Mouse (Mus musculus): ENCODE measurements around the gene Zfp266. TPM values are rescaled to one million over a fixed set of nuclear protein-coding genes. Genes with fewer than 3 reads are reported as not detected.
A peak's percentile ranks its signal among the peaks of the same experiment; 100 is the strongest.
"Not testable (repeated sequence)": the region's sequence is repeated elsewhere in the genome, so short reads cannot be mapped to it uniquely, and the experiment has no call there.

Zfp266 gene
- 54.9 and 75.9 TPM in 2 replicates for polyA plus RNA-seq (2016; fragmentation: Nextera tagmentation; extraction: Ambion mirVana)

- Histone ChIP-seq H3K4me1 (peaks cover 16% of the 10 kb centered on the region), H3K36me3 (peaks cover 19% of the 10 kb centered on the region), H3K4me3 (peak within 1 kb of the TSS; percentile 84), H3K27me3 (ENCODE audit: insufficient read depth, poor library complexity, severe bottlenecking) (no peaks in the 10 kb centered on the region), H3K27ac (peak within 1 kb of the TSS; percentile 96), H3K9me3 (no peaks in the 10 kb centered on the region)
- DNase-seq (ENCODE audit: low spot score): peak; percentile 95
- under 1% methylated on average over 46 of the region's 46 CpGs for WGBS
Measured at GRCm38 (mm10) chr9:20521306-20521957, at the start of gene Zfp266. Gene Zfp266, minus strand, starts transcription at chr9:20521417.

- H3K9me3 ChIP-seq; H3K27ac ChIP-seq; H3K4me1 ChIP-seq; DNase-seq (ENCODE audit: low spot score); H3K27me3 ChIP-seq (ENCODE audit: insufficient read depth, poor library complexity, severe bottlenecking); H3K36me3 ChIP-seq; H3K4me3 ChIP-seq: not testable (repeated sequence)
- WGBS: 54% methylated on average over 3 of the region's 3 CpGs
Measured at GRCm38 (mm10) chr9:20565326-20566030, 44.3 kb upstream of the Zfp266 start.

GRCm38 (mm10) chr9:20562177-20562576, 41.0 kb upstream of the Zfp266 start:
- WGBS: 81% methylated on average over 5 of the region's 5 CpGs

GRCm38 (mm10) chr9:20552698-20553097, 31.5 kb upstream of the Zfp266 start:
- no peak for DNase-seq (ENCODE audit: low spot score)
- H3K27ac ChIP-seq: no peak overlapping the region
- H3K27me3 ChIP-seq (ENCODE audit: insufficient read depth, poor library complexity, severe bottlenecking): no peaks in the 10 kb centered on the region
- no peaks in the 10 kb centered on the region for H3K36me3 ChIP-seq
- no peaks in the 10 kb centered on the region for H3K4me1 ChIP-seq
- WGBS: 54% methylated on average over 1 of the region's 1 CpGs
- H3K4me3 ChIP-seq: no peak overlapping the region
- H3K9me3 ChIP-seq: no peaks in the 10 kb centered on the region

More at GRCm38 (mm10) chr9:20562177-20562576, 41.0 kb upstream of the Zfp266 start:
- Histone ChIP-seq H3K9me3 (no peaks in the 10 kb centered on the region), H3K27ac (no peak overlapping the region), H3K4me3 (no peak overlapping the region), H3K27me3 (ENCODE audit: insufficient read depth, poor library complexity, severe bottlenecking) (no peaks in the 10 kb centered on the region), H3K36me3 (no peaks in the 10 kb centered on the region), H3K4me1 (0 out of 2 replicates have a peak, but pooled peaks cover 3% of the 10 kb centered on the region)
- no peak for DNase-seq (ENCODE audit: low spot score)

GRCm38 (mm10) chr9:20551781-20552275, 30.6 kb upstream of the Zfp266 start:
- WGBS: 48% methylated on average over 5 of the region's 5 CpGs
- no peaks in the 10 kb centered on the region for H3K27me3 ChIP-seq (ENCODE audit: insufficient read depth, poor library complexity, severe bottlenecking)
- no peak overlapping the region for H3K27ac ChIP-seq
- H3K4me1 ChIP-seq: no peaks in the 10 kb centered on the region
- no peaks in the 10 kb centered on the region for H3K9me3 ChIP-seq
- H3K36me3 ChIP-seq: no peaks in the 10 kb centered on the region
- DNase-seq (ENCODE audit: low spot score): no peak
- no peak overlapping the region for H3K4me3 ChIP-seq

GRCm38 (mm10) chr9:20545151-20545550, 23.9 kb upstream of the Zfp266 start:
- DNase-seq (ENCODE audit: low spot score): no peak
- 14% methylated on average over 8 of the region's 8 CpGs for WGBS
- H3K4me3 ChIP-seq: peak overlapping the region; percentile 65
- H3K9me3 ChIP-seq: no peaks in the 10 kb centered on the region
- peaks cover 9% of the 10 kb centered on the region; the same call in 1 of the 2 replicates for H3K27me3 ChIP-seq (ENCODE audit: insufficient read depth, poor library complexity, severe bottlenecking)
- H3K27ac ChIP-seq: peak overlapping the region; percentile 94
- H3K36me3 ChIP-seq: no peaks in the 10 kb centered on the region
- peaks cover 9% of the 10 kb centered on the region; the same call in 1 of the 2 replicates for H3K4me1 ChIP-seq

- H3K9me3 ChIP-seq: no peaks in the 10 kb centered on the region
- peaks cover 9% of the 10 kb centered on the region; the same call in 1 of the 2 replicates for H3K27me3 ChIP-seq (ENCODE audit: insufficient read depth, poor library complexity, severe bottlenecking)
- WGBS: 2% methylated on average over 43 of the region's 43 CpGs
- no peaks in the 10 kb centered on the region for H3K36me3 ChIP-seq
- DNase-seq (ENCODE audit: low spot score): peak; percentile 96
- H3K4me3 ChIP-seq: peak overlapping the region; percentile 65
- H3K27ac ChIP-seq: peak overlapping the region; percentile 94
- H3K4me1 ChIP-seq: peaks cover 9% of the 10 kb centered on the region; the same call in 1 of the 2 replicates
Measured at GRCm38 (mm10) chr9:20544070-20544821, 23.0 kb upstream of the Zfp266 start.

GRCm38 (mm10) chr9:20543496-20543895, 22.3 kb upstream of the Zfp266 start:
- Histone ChIP-seq H3K4me3 (peak overlapping the region; percentile 65), H3K36me3 (no peaks in the 10 kb centered on the region), H3K27me3 (ENCODE audit: insufficient read depth, poor library complexity, severe bottlenecking) (peaks cover 9% of the 10 kb centered on the region; the same call in 1 of the 2 replicates), H3K27ac (peak overlapping the region; percentile 94; the same call in 1 of the 2 replicates), H3K4me1 (peaks cover 9% of the 10 kb centered on the region; the same call in 1 of the 2 replicates), H3K9me3 (no peaks in the 10 kb centered on the region)
- 23% methylated on average over 6 of the region's 6 CpGs for WGBS
- DNase-seq (ENCODE audit: low spot score): no peak

GRCm38 (mm10) chr9:20536598-20536997, 15.4 kb upstream of the Zfp266 start:
- DNase-seq (ENCODE audit: low spot score): no peak
- 93% methylated on average over 2 of the region's 2 CpGs for WGBS
- H3K27ac ChIP-seq: no peak overlapping the region
- H3K4me3 ChIP-seq: no peak overlapping the region
- no peaks in the 10 kb centered on the region for H3K9me3 ChIP-seq
- no peaks in the 10 kb centered on the region for H3K4me1 ChIP-seq
- H3K27me3 ChIP-seq (ENCODE audit: insufficient read depth, poor library complexity, severe bottlenecking): no peaks in the 10 kb centered on the region; the same call in 1 of the 2 replicates
- no peaks in the 10 kb centered on the region for H3K36me3 ChIP-seq

GRCm38 (mm10) chr9:20534326-20534926, 13.2 kb upstream of the Zfp266 start:
- Histone ChIP-seq H3K4me1 (no peaks in the 10 kb centered on the region), H3K27me3 (ENCODE audit: insufficient read depth, poor library complexity, severe bottlenecking) (no peaks in the 10 kb centered on the region; the same call in 1 of the 2 replicates), H3K27ac (no peak overlapping the region), H3K9me3 (no peaks in the 10 kb centered on the region), H3K4me3 (no peak overlapping the region), H3K36me3 (no peaks in the 10 kb centered on the region)
- no peak for DNase-seq (ENCODE audit: low spot score)
- 76% methylated on average over 8 of the region's 8 CpGs for WGBS

GRCm38 (mm10) chr9:20520531-20521210, 546 bp downstream of the Zfp266 start:
- WGBS: under 1% methylated on average over 17 of the region's 17 CpGs
- DNase-seq (ENCODE audit: low spot score): no peak
- peaks cover 27% of the 10 kb centered on the region for H3K36me3 ChIP-seq
- no peaks in the 10 kb centered on the region for H3K9me3 ChIP-seq
- H3K4me1 ChIP-seq: peaks cover 16% of the 10 kb centered on the region
- H3K27me3 ChIP-seq (ENCODE audit: insufficient read depth, poor library complexity, severe bottlenecking): no peaks in the 10 kb centered on the region
- peak overlapping the region; percentile 84 for H3K4me3 ChIP-seq
- H3K27ac ChIP-seq: peak overlapping the region; percentile 96

GRCm38 (mm10) chr9:20519949-20520348, 1.3 kb downstream of the Zfp266 start:
- Histone ChIP-seq H3K4me3 (peak overlapping the region; percentile 84), H3K27ac (peak overlapping the region; percentile 96; the same call in 1 of the 2 replicates), H3K4me1 (peaks cover 16% of the 10 kb centered on the region), H3K9me3 (no peaks in the 10 kb centered on the region), H3K27me3 (ENCODE audit: insufficient read depth, poor library complexity, severe bottlenecking) (no peaks in the 10 kb centered on the region), H3K36me3 (peaks cover 34% of the 10 kb centered on the region)
- 15% methylated on average over 4 of the region's 4 CpGs for WGBS
- no peak for DNase-seq (ENCODE audit: low spot score)

All from heart, embryonic 10.5 days (tissue).